Mouse (Mus musculus): ENCODE results near the gene Gm28043.

The Gm28043 gene

GRCm38 (mm10) chr17:29679038-29679767, 64.5 kb downstream of the Gm28043 start:
- DNase-seq (ENCODE audit: low spot score in 2 of 2) = no peak

GRCm38 (mm10) chr17:29680174-29680573, 65.5 kb downstream of the Gm28043 start:
- no peak for DNase-seq (ENCODE audit: low spot score in 2 of 2)

- no peak for DNase-seq (ENCODE audit: low spot score in 2 of 2)
These were observed 66.2 kb downstream of the Gm28043 start for GRCm38 (mm10) chr17:29680921-29681320.

- DNase-seq (ENCODE audit: low spot score in 2 of 2) = no peak
These were observed 67.0 kb downstream of the Gm28043 start for GRCm38 (mm10) chr17:29681669-29682068.

GRCm38 (mm10) chr17:29682261-29682660, 67.6 kb downstream of the Gm28043 start:
- no peak for DNase-seq (ENCODE audit: low spot score in 2 of 2)

GRCm38 (mm10) chr17:29683127-29683526, 68.5 kb downstream of the Gm28043 start:
- DNase-seq (ENCODE audit: low spot score in 2 of 2) = no peak

- DNase-seq (ENCODE audit: low spot score in 2 of 2) = no peak
These were observed 69.6 kb downstream of the Gm28043 start for GRCm38 (mm10) chr17:29684275-29684674.

GRCm38 (mm10) chr17:29686771-29687170, 72.1 kb downstream of the Gm28043 start:
- no peak for DNase-seq (ENCODE audit: low spot score in 2 of 2)

- no peak for DNase-seq (ENCODE audit: low spot score in 2 of 2)
These were observed 72.7 kb downstream of the Gm28043 start for GRCm38 (mm10) chr17:29687373-29687772.

GRCm38 (mm10) chr17:29688610-29689009, 73.9 kb downstream of the Gm28043 start:
- no peak for DNase-seq (ENCODE audit: low spot score in 2 of 2)

GRCm38 (mm10) chr17:29690257-29690656, 75.6 kb downstream of the Gm28043 start:
- DNase-seq (ENCODE audit: low spot score in 2 of 2) = no peak

- no peak for DNase-seq (ENCODE audit: low spot score in 2 of 2)
These were observed 78.2 kb downstream of the Gm28043 start for GRCm38 (mm10) chr17:29692827-29693226.

GRCm38 (mm10) chr17:29693571-29693970, 78.9 kb downstream of the Gm28043 start:
- DNase-seq (ENCODE audit: low spot score in 2 of 2) = no peak

GRCm38 (mm10) chr17:29694516-29694915, 79.8 kb downstream of the Gm28043 start:
- no peak for DNase-seq (ENCODE audit: low spot score in 2 of 2)

- DNase-seq (ENCODE audit: low spot score in 2 of 2) = no peak
These were observed 82.3 kb downstream of the Gm28043 start for GRCm38 (mm10) chr17:29696940-29697339.

GRCm38 (mm10) chr17:29698421-29698820, 83.7 kb downstream of the Gm28043 start:
- DNase-seq (ENCODE audit: low spot score in 2 of 2) = no peak

- DNase-seq (ENCODE audit: low spot score in 2 of 2) = no peak
These were observed 85.9 kb downstream of the Gm28043 start for GRCm38 (mm10) chr17:29700573-29700972.

- no peak for DNase-seq (ENCODE audit: low spot score in 2 of 2)
These were observed 88.4 kb downstream of the Gm28043 start for GRCm38 (mm10) chr17:29702938-29703710.

GRCm38 (mm10) chr17:29704781-29705180, 90.1 kb downstream of the Gm28043 start:
- DNase-seq (ENCODE audit: low spot score in 2 of 2) = peak; percentile 24 to 51

- DNase-seq (ENCODE audit: low spot score in 2 of 2) = no peak
These were observed 91.2 kb downstream of the Gm28043 start for GRCm38 (mm10) chr17:29705881-29706280.

GRCm38 (mm10) chr17:29706981-29707545, 92.4 kb downstream of the Gm28043 start:
- DNase-seq (ENCODE audit: low spot score in 2 of 2) = no peak

- DNase-seq (ENCODE audit: low spot score in 2 of 2) = no peak
These were observed 94.1 kb downstream of the Gm28043 start for GRCm38 (mm10) chr17:29708783-29709182.

GRCm38 (mm10) chr17:29710562-29711044, 95.9 kb downstream of the Gm28043 start:
- DNase-seq (ENCODE audit: low spot score in 2 of 2) = no peak
